Mouse (Mus musculus) kidney, adult 2 months (tissue): ENCODE data around the gene Amdhd2. TPM values are rescaled to one million over a fixed set of nuclear protein-coding genes. Genes with fewer than 3 reads are reported as not detected.
A peak's percentile ranks its signal among the peaks of the same experiment; 100 is the strongest.
"Not testable (repeated sequence)": the region's sequence is repeated elsewhere in the genome, so short reads cannot be mapped to it uniquely, and the experiment has no call there.

Source experiments
- DNase-seq: peaks from one replicate; pipeline ENCODE4 v3.0.0; 2021
- H3K27ac ChIP-seq: fragments of 200-500 bp; 2 replicates; pipeline ENCODE4 v1.5.1; 2012; ENCODE audit warnings: low read depth, low read length, control low read depth, inconsistent platforms; ENCODE audit not compliant: insufficient read depth
- H3K27me3 ChIP-seq: fragments of 200-500 bp; replicated peaks from 2 replicates; pipeline ENCODE4 v1.6.1; 2012; ENCODE audit warnings: mild to moderate bottlenecking, moderate library complexity, low read length, inconsistent platforms; ENCODE audit not compliant: control insufficient read depth, insufficient read depth
- H3K36me3 ChIP-seq: fragments of 200-500 bp; 2 replicates; pipeline ENCODE4 v1.6.1; 2012; ENCODE audit warnings: mild to moderate bottlenecking, moderate library complexity, low read length, inconsistent platforms; ENCODE audit not compliant: control insufficient read depth, insufficient read depth
- H3K4me1 ChIP-seq: fragments of 200-500 bp; 2 replicates; pipeline ENCODE4 v1.6.1; 2011; ENCODE audit warnings: low read length; ENCODE audit not compliant: control insufficient read depth, insufficient read depth
- H3K4me3 ChIP-seq: fragments of 200-500 bp; 2 replicates; pipeline ENCODE4 v1.5.1; 2011; ENCODE audit warnings: mild to moderate bottlenecking, low read depth, low read length, control low read depth; ENCODE audit not compliant: insufficient read depth
- CTCF ChIP-seq: fragments of 200-500 bp; conservative IDR thresholded peaks from 2 replicates; pipeline ENCODE4 v1.5.1; 2011; ENCODE audit warnings: low read depth, mild to moderate bottlenecking, control low read depth, low read length, moderate library complexity, mixed read lengths; ENCODE audit not compliant: insufficient read depth, insufficient read length
- POLR2A ChIP-seq: fragments of 200-500 bp; IDR thresholded peaks from one replicate; pipeline ENCODE4 v1.6.1; 2011; ENCODE audit warnings: low read depth, low read length, control low read depth
- WGBS: fragments of 180-500 bp; shearing (Covaris S2); methylation state at CpG from one replicate; pipeline ENCODE4 v1.1.7; 2018; 5-methylcytosine and 5-hydroxymethylcytosine counted together
- polyA plus RNA-seq: library from polyadenylated mRNA; depleted of rRNA; stranded (reverse); fragments of >200 nt; gene quantifications from 2 replicates; pipeline ENCODE4 v1.2.3, GENCODE M21; 2012; rRNA removed

Gene Amdhd2
- polyA plus RNA-seq, 1 experiment, result 124 TPM

DNA sequence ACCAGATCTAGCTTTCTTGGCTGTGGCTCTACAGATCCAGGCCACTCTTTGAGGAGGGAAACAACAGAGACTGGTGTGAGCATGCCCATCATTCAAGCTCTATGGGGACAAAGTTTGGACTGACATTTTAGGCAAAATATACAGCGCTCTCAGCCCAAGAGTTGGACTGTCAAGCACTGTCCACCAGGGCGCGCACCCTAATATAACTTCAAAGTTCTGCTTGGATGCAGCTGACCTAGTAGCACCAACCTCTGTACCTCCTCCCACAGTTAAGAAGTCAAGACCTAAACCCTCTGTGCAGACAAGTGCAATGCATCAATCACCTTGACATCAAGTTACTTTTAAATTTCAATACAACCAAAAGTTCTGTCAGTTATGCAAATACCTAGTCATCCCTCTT is 32.0 kb downstream of the Amdhd2 start:
- H3K4me3 ChIP-seq, result no peak overlapping the region
- no peaks in the 10 kb centered on the region for H3K27me3 ChIP-seq
- 56% methylated on average over 3 of the region's 3 CpGs for WGBS
- no peak for TF ChIP-seq POLR2A
- peak; percentile 39; the same call in 1 of the 2 replicates for TF ChIP-seq CTCF
- H3K4me1 ChIP-seq, result peaks cover 24% of the 10 kb centered on the region
- DNase-seq, result peak; percentile 31
- no peaks in the 10 kb centered on the region for H3K36me3 ChIP-seq
- no peak overlapping the region for H3K27ac ChIP-seq

DNA sequence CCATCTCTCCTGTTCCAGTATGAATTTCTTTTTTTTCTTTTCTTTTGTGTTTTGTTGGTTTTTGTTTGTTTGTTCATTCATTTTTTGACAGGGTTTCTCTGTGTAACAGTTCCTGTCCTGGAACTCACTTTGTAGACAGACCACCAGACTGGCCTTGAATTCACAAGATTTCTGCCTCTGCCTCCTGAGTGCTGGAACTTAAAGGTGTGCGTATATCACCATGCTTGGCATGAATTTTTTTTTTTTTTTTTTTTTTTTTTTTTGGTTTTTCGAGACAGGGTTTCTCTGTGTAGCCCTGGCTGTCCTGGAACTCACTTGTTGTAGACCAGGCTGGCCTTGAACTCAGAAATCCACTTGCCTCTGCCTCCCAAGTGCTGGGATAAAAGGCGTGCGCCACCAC is 34.3 kb downstream of the Amdhd2 start:
- WGBS, result 88% methylated on average over 4 of the region's 4 CpGs
- H3K4me3 ChIP-seq, DNase-seq, H3K27ac ChIP-seq, H3K36me3 ChIP-seq, H3K27me3 ChIP-seq: not testable (repeated sequence)
- peaks cover 26% of the 10 kb centered on the region for H3K4me1 ChIP-seq

DNA sequence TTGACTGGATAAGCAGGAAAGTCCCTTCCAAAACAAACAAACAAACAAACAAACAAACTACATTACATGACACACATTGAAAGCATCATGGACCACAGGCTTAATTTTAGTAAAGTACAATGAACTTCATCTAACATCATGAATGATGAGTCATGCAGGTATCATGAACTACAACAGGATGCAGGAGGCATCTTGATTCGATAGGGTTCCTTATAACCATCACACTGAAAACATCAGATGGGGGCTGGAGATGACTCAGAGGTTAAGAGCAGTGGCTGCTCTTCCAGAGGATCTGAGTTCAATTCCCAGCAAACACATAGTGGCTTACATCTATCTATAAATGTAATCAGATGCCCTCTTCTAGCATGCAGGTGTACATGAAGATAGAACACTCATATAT is 36.0 kb downstream of the Amdhd2 start:
- no peak for TF ChIP-seq POLR2A
- no peak for TF ChIP-seq CTCF
- peaks cover 26% of the 10 kb centered on the region for H3K4me1 ChIP-seq
- 71% methylated on average over 1 of the region's 1 CpGs for WGBS
- no peak for DNase-seq
- no peaks in the 10 kb centered on the region for H3K36me3 ChIP-seq
- H3K4me3 ChIP-seq, result no peak overlapping the region
- no peak overlapping the region for H3K27ac ChIP-seq
- no peaks in the 10 kb centered on the region for H3K27me3 ChIP-seq

DNA sequence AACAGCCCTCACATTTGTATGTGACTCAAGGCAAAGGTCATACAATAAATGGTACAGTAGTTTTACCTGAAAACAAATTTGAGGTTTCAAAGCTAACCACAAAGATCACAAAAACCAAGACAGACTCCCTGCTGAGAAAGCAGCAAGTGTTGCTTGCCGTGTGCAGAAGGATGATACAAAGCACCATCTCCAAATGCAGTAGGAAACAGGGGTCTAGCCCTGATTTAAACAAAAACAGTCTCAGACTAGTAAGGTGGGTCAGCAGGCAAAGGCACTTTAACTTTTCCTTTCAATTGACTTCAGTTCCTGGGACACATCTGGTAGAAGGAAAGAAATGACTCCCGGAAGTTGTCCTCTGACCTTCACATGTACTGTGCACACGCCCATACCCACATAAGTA is 36.8 kb downstream of the Amdhd2 start:
- H3K27me3 ChIP-seq, result no peaks in the 10 kb centered on the region
- 0 out of 2 replicates have a peak overlapping the region, but pooled peaks have one; percentile 8 for H3K27ac ChIP-seq
- 56% methylated on average over 3 of the region's 3 CpGs for WGBS
- TF ChIP-seq CTCF (no peak), POLR2A (no peak)
- H3K4me3 ChIP-seq, result no peak overlapping the region
- no peaks in the 10 kb centered on the region for H3K36me3 ChIP-seq
- peaks cover 22% of the 10 kb centered on the region for H3K4me1 ChIP-seq
- no peak for DNase-seq

DNA sequence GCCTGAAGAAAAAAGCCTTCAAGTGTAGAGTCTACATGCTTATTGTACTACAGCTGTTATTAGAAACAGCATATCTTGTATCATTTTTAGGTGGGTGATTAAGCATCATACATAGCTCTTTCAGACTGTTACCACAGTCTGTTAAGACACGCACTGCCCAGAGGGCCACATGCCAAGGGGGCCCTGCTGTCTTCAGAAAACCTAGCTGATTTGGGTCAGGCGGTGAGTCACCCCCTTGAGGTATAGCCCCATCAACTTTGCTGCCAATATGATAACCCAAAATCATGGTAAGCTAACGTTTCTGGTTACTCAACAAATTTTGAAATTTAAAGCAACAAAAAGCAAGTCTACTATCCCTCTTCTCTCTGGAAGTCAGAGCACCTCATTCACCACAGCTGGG is 44.1 kb downstream of the Amdhd2 start:
- no peak for DNase-seq
- no peak overlapping the region for H3K4me3 ChIP-seq
- no peak for TF ChIP-seq CTCF
- no peak for TF ChIP-seq POLR2A
- no peaks in the 10 kb centered on the region for H3K27me3 ChIP-seq
- WGBS, result 77% methylated on average over 3 of the region's 3 CpGs
- H3K36me3 ChIP-seq, result no peaks in the 10 kb centered on the region
- peaks cover 8% of the 10 kb centered on the region for H3K4me1 ChIP-seq
- H3K27ac ChIP-seq, result no peak overlapping the region

DNA sequence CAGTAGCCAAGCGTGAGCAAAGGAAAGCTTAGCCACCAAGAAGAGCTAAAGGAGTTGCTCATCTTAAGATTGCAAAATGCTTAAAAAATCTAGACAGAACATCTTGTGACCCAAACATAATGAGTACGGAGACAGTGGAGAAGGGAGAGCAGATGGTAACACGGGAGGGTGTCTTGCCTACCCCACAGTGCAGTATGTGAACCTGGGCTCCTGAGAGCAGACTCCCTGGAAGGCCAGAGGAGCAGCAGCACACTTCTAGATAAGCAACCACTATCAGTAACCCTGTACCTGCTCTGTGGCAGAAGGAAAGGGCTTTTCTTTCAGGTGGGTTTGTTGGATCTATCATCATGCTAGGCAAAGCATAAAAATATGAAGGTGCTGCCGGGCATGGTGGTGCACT is 50.5 kb downstream of the Amdhd2 start:
- Histone ChIP-seq H3K4me1 (peaks cover 8% of the 10 kb centered on the region), H3K36me3 (peaks cover 8% of the 10 kb centered on the region), H3K27me3 (no peaks in the 10 kb centered on the region), H3K27ac (no peak overlapping the region), H3K4me3 (no peak overlapping the region)
- 86% methylated on average over 4 of the region's 4 CpGs for WGBS
- TF ChIP-seq CTCF (no peak), POLR2A (no peak)
- DNase-seq, result no peak

DNA sequence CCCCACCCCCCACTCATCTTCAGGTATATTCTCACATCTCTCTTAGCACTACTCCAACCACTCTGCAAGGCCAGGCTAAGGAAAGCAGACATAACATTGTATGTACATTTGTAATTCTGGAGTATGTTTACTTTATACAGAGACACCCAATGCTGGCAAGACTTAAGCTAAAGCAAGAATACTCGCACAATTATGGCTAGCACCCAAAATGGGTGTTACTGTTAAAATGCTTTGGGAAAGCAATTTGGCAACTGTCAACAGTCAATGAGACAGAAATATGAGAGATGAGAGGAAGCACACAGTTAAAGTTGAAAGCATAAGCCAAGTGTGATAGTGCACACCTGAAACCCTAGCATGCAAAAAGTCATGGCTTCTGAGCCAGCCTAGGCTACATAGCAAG is 52.3 kb downstream of the Amdhd2 start:
- TF ChIP-seq POLR2A (no peak), CTCF (no peak)
- peaks cover 3% of the 10 kb centered on the region for H3K4me1 ChIP-seq
- peaks cover 10% of the 10 kb centered on the region for H3K36me3 ChIP-seq
- no peak for DNase-seq
- 51% methylated on average over 1 of the region's 1 CpGs for WGBS
- H3K27me3 ChIP-seq, result no peaks in the 10 kb centered on the region
- no peak overlapping the region for H3K4me3 ChIP-seq
- H3K27ac ChIP-seq, result no peak overlapping the region

DNA sequence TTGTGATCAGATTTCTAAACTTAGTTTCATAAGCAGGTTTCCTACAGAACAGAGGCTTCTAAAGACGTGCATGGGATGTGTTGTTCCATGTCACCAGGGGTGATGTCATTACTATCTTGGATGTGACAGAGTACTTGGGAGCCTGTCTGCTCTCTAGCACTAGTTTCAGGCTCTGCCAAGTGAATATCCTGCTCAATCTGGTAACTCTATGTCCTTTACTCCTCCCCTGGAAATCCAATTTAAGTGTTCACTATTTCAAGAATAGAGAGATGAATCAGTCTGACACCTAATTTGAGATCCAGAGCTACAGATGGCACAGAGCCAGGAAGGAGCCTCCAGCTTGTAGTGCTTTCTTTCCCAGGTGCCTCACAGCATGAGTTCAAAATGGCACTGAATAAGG is 54.7 kb downstream of the Amdhd2 start:
- no peaks in the 10 kb centered on the region for H3K27me3 ChIP-seq
- H3K4me1 ChIP-seq, result peaks cover 4% of the 10 kb centered on the region; the same call in 1 of the 2 replicates
- no peak overlapping the region for H3K4me3 ChIP-seq
- TF ChIP-seq CTCF (no peak), POLR2A (no peak)
- WGBS, result 45% methylated on average over 1 of the region's 1 CpGs
- H3K27ac ChIP-seq, result no peak overlapping the region
- no peak for DNase-seq
- peaks cover 14% of the 10 kb centered on the region for H3K36me3 ChIP-seq

Other genes starting within 250 kb of the Amdhd2 start
- gene Dcpp3, start 246.3 kb downstream of the Amdhd2 start, polyA plus RNA-seq, result not detected in 2 replicates
- not detected in 2 replicates for gene Sbp, start 222.1 kb downstream of the Amdhd2 start, polyA plus RNA-seq
- not detected in 2 replicates for gene Sbpl, start 208.5 kb downstream of the Amdhd2 start, polyA plus RNA-seq
- gene Prss30, start 183.2 kb downstream of the Amdhd2 start, polyA plus RNA-seq, result 0.71 and 0.95 TPM in 2 replicates
- 0.23 and 0.26 TPM in 2 replicates for gene Prss22, start 165.7 kb downstream of the Amdhd2 start, polyA plus RNA-seq
- 0.16 and 0.30 TPM in 2 replicates for gene Prss27, start 125.6 kb downstream of the Amdhd2 start, polyA plus RNA-seq
- gene Kctd5, start 90.3 kb downstream of the Amdhd2 start, polyA plus RNA-seq, result 16.1 and 16.5 TPM in 2 replicates
- gene Pdpk1, start 12.8 kb downstream of the Amdhd2 start, polyA plus RNA-seq, result 17.1 and 19.4 TPM in 2 replicates
- gene Atp6v0c, start 5.9 kb upstream of the Amdhd2 start, polyA plus RNA-seq, result 2,489 and 2,561 TPM in 2 replicates
- 14.4 and 15.0 TPM in 2 replicates for gene Tbc1d24, start 41.8 kb upstream of the Amdhd2 start, polyA plus RNA-seq
- gene Ntn3, start 45.8 kb upstream of the Amdhd2 start, polyA plus RNA-seq, result 0.72 and 1.2 TPM in 2 replicates
- 4.6 and 5.2 TPM in 2 replicates for gene Tedc2, start 57.1 kb upstream of the Amdhd2 start, polyA plus RNA-seq
- 0.56 and 0.61 TPM in 2 replicates for gene Ccnf, start 87.7 kb upstream of the Amdhd2 start, polyA plus RNA-seq
- gene Abca17, start 187.3 kb upstream of the Amdhd2 start, polyA plus RNA-seq, result 0.16 and 0.31 TPM in 2 replicates
- gene Abca3, start 188.2 kb upstream of the Amdhd2 start, polyA plus RNA-seq, result 214 and 230 TPM in 2 replicates